Mouse (Mus musculus): ENCODE measurements at regions not wholly inside any gene's neighbourhood (a gene's known extent, or its start where the extent isn't known, plus 50 kb on each side); places are given as distances from the start of the nearest gene placed in this dataset.

DNA sequence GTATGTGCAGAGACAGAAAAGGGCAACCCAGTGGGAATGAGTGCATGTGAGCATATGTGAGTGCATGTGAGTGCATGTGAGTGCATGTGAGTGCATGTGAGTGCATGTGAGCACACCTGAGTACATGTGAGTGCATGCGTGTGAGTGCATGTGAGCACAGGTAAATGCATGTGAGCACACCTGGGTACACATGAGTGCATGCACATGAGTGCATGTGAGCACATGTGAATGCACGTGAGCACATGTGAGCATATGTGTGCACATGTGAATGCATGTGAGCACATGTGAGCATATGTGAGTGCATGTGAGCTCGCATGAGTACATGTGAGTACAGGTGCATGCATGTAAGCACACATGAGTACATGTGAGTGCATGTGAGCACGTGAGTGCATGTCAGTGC lies 434.6 kb upstream of the Clnk start:
- Histone ChIP-seq H3K36me3 (replicated peaks in 1 of 2; ENCODE audit: control insufficient read depth in 1 of 2, insufficient read depth in 1 of 2, low read length in 1 of 2) (no peaks in the 10 kb centered on the region), H3K4me3 (replicated peaks in 1 of 3; ENCODE audit: low read depth in 2 of 3, low read length in 2 of 3, poor library complexity in 1 of 3) (no peak overlapping the region), H3K4me1 (ENCODE audit: control insufficient read depth in 1 of 2, insufficient read depth in 2 of 2) (no peaks in the 10 kb centered on the region; a peak in 1 of 4 replicates), H3K79me2 (replicated peaks; ENCODE audit: control insufficient read depth, extremely low read depth, insufficient read depth, poor library complexity, severe bottlenecking) (no peaks in the 10 kb centered on the region), H3K9me3 (replicated peaks; ENCODE audit: low read length) (no peaks in the 10 kb centered on the region), H3K9ac (ENCODE audit: insufficient read depth, low read depth) (no peak overlapping the region), H3K27ac (ENCODE audit: insufficient read depth, low read depth) (no peak overlapping the region; the same call in 1 of the 2 replicates), H3K4me2 (ENCODE audit: insufficient read depth, low read depth, poor library complexity, severe bottlenecking) (no peak overlapping the region), H3K27me3 (replicated peaks) (no peaks in the 10 kb centered on the region)
- in situ Hi-C loops (cut with MboI; ENCODE audit: low pct_ligation_motif_present, low pct_unique_long_range_greater_than_20kb, low sequenced_read_pairs) (no loop called here), dilution Hi-C loops (cut with MboI; ENCODE audit: extremely low pct_ligation_motif_present, extremely low pct_unique_long_range_greater_than_20kb, low sequenced_read_pairs) (no loop called here)
- no peak for DNase-seq (ENCODE audit: extremely low read depth)
- TF ChIP-seq IRF4 (IDR thresholded peaks at IDR 0.05; ENCODE audit: low read depth, low read length) = no peak
- no peak for TF ChIP-seq ELF1 (IDR thresholded peaks at IDR 0.05; ENCODE audit: low read depth, low read length)
- no peak for TF ChIP-seq RAD21 (IDR thresholded peaks at IDR 0.05; ENCODE audit: low read depth, low read length)
- no peak for TF ChIP-seq CHD2 (IDR thresholded peaks at IDR 0.05; ENCODE audit: low read length)
- no peak for TF ChIP-seq USF1 (IDR thresholded peaks at IDR 0.05; ENCODE audit: low read depth, low read length)
- TF ChIP-seq MAFK (IDR thresholded peaks at IDR 0.05; ENCODE audit: insufficient replicate concordance, low read length) = no peak
- no peak for TF ChIP-seq TBP (conservative IDR thresholded peaks at IDR 0.05; ENCODE audit: low read depth, low read length)
- TF ChIP-seq GABPA (IDR thresholded peaks at IDR 0.05; ENCODE audit: insufficient replicate concordance, low read depth, low read length) = no peak
- TF ChIP-seq NELFE (IDR thresholded peaks at IDR 0.05; ENCODE audit: low read depth, low read length) = no peak
- no peak for TF ChIP-seq ZNF384 (IDR thresholded peaks at IDR 0.05; ENCODE audit: low read depth, low read length)
- TF ChIP-seq USF2 (conservative IDR thresholded peaks at IDR 0.05; ENCODE audit: low read depth, low read length) = no peak
- no peak for TF ChIP-seq CTCF (conservative IDR thresholded peaks at IDR 0.05 in 1 of 2, IDR thresholded peaks at IDR 0.05 in 1 of 2; ENCODE audit: low read depth in 2 of 2, low read length in 2 of 2)
- no peak for TF ChIP-seq MAZ (IDR thresholded peaks at IDR 0.05; ENCODE audit: low read depth, low read length)
- TF ChIP-seq UBTF (IDR thresholded peaks at IDR 0.05; ENCODE audit: low read depth, low read length) = no peak
- no peak for TF ChIP-seq CHD1 (IDR thresholded peaks at IDR 0.05; ENCODE audit: low read depth, low read length)
- no peak for TF ChIP-seq POLR2A (IDR thresholded peaks at IDR 0.05; ENCODE audit: low read depth, low read length)
- no peak for TF ChIP-seq ETS1 (conservative IDR thresholded peaks at IDR 0.05; ENCODE audit: low read depth, low read length)
- no peak for TF ChIP-seq MYC (IDR thresholded peaks at IDR 0.05; ENCODE audit: low read depth, low read length)
- TF ChIP-seq NRF1 (IDR thresholded peaks at IDR 0.05; ENCODE audit: low read depth, low read length) = no peak
- TF ChIP-seq SIN3A (IDR thresholded peaks at IDR 0.05; ENCODE audit: low read length) = no peak

GRCm38 (mm10) chr5:39305794-39306193 lies 429.2 kb upstream of the Clnk start:
- no peak overlapping the region for H3K9ac ChIP-seq (ENCODE audit: insufficient read depth, low read depth)
- no peaks in the 10 kb centered on the region for H3K4me1 ChIP-seq (ENCODE audit: control insufficient read depth in 1 of 2, insufficient read depth in 2 of 2)
- H3K4me3 ChIP-seq (replicated peaks in 1 of 3; ENCODE audit: low read depth in 2 of 3, low read length in 2 of 3, poor library complexity in 1 of 3) = no peak overlapping the region
- DNase-seq (ENCODE audit: extremely low read depth) = peak; percentile 3
- no peaks in the 10 kb centered on the region for H3K79me2 ChIP-seq (replicated peaks; ENCODE audit: control insufficient read depth, extremely low read depth, insufficient read depth, poor library complexity, severe bottlenecking)
- no peak overlapping the region for H3K4me2 ChIP-seq (ENCODE audit: insufficient read depth, low read depth, poor library complexity, severe bottlenecking)
- in situ Hi-C loops (cut with MboI; ENCODE audit: low pct_ligation_motif_present, low pct_unique_long_range_greater_than_20kb, low sequenced_read_pairs) = no loop called here
- H3K27me3 ChIP-seq (replicated peaks) = no peaks in the 10 kb centered on the region
- no peaks in the 10 kb centered on the region for H3K9me3 ChIP-seq (replicated peaks; ENCODE audit: low read length)
- TF ChIP-seq ZNF384 (IDR thresholded peaks at IDR 0.05; ENCODE audit: low read depth, low read length) (no peak), ZKSCAN1 (IDR thresholded peaks at IDR 0.05; ENCODE audit: borderline replicate concordance, low read depth, low read length) (no peak), RAD21 (IDR thresholded peaks at IDR 0.05; ENCODE audit: low read depth, low read length) (no peak), JUND (conservative IDR thresholded peaks at IDR 0.05; ENCODE audit: low read depth, low read length) (no peak), EP300 (IDR thresholded peaks at IDR 0.05; ENCODE audit: low read length) (no peak), ETS1 (conservative IDR thresholded peaks at IDR 0.05; ENCODE audit: low read depth, low read length) (no peak)
- dilution Hi-C loops (cut with MboI; ENCODE audit: extremely low pct_ligation_motif_present, extremely low pct_unique_long_range_greater_than_20kb, low sequenced_read_pairs) = no loop called here
- H3K27ac ChIP-seq (ENCODE audit: insufficient read depth, low read depth) = no peak overlapping the region
- H3K36me3 ChIP-seq (replicated peaks in 1 of 2; ENCODE audit: control insufficient read depth in 1 of 2, insufficient read depth in 1 of 2, low read length in 1 of 2) = no peaks in the 10 kb centered on the region
